Mouse (Mus musculus) heart, postnatal 0 days (tissue): ENCODE measurements at regions not wholly inside any gene's neighbourhood (a gene's known extent, or its start where the extent isn't known, plus 50 kb on each side); places are given as distances from the start of the nearest gene placed in this dataset.

Experiments used
- ATAC-seq: fragments of 200-750 bp; cut with Nextera tagmentation; 2 replicates; pipeline ENCODE4 v1.8.0; 2017; ENCODE audit warnings: low read depth, moderate number of reproducible peaks, moderate library complexity; ENCODE audit not compliant: insufficient read depth
- DNase-seq: peaks from one replicate; pipeline ENCODE4 v3.0.0-alpha.2; 2016; ENCODE audit warnings: low spot score
- H3K27ac ChIP-seq: fragments of 300-500 bp; sonication (generic); 2 replicates; pipeline ENCODE4 v1.5.1; 2014; ENCODE audit warnings: low read depth, mild to moderate bottlenecking
- H3K27me3 ChIP-seq: fragments of 300-500 bp; sonication (generic); 2 replicates; pipeline ENCODE4 v1.6.1; 2014; ENCODE audit warnings: low read length, mixed read lengths; ENCODE audit not compliant: control insufficient read depth, insufficient read depth
- H3K36me3 ChIP-seq: fragments of 300-500 bp; sonication (generic); replicated peaks from 2 replicates; pipeline ENCODE4 v1.6.1; 2014; ENCODE audit warnings: low read length, mixed read lengths; ENCODE audit not compliant: control insufficient read depth, insufficient read depth
- H3K4me1 ChIP-seq: fragments of 300-500 bp; sonication (generic); 2 replicates; pipeline ENCODE4 v1.6.1; 2014; ENCODE audit warnings: antibody characterized with exemption; ENCODE audit not compliant: control insufficient read depth, insufficient read depth
- H3K4me2 ChIP-seq: fragments of 300-500 bp; sonication (generic); 2 replicates; pipeline ENCODE4 v1.6.1; 2014; ENCODE audit warnings: low read depth, mild to moderate bottlenecking, low read length, moderate library complexity
- H3K4me3 ChIP-seq: fragments of 300-500 bp; sonication (generic); 2 replicates; pipeline ENCODE4 v1.5.1; 2014; ENCODE audit warnings: low read depth, low read length
- H3K9ac ChIP-seq: fragments of 300-500 bp; sonication (generic); replicated peaks from 2 replicates; pipeline ENCODE4 v1.6.1; 2014; ENCODE audit warnings: low read depth, low read length, mixed read lengths
- H3K9me3 ChIP-seq: fragments of 300-500 bp; sonication (generic); replicated peaks from 2 replicates; pipeline ENCODE4 v1.6.1; 2016; ENCODE audit warnings: low read length; ENCODE audit not compliant: control insufficient read depth
- CTCF ChIP-seq: IDR thresholded peaks from 2 replicates; pipeline ENCODE4 v1.5.1; 2016; ENCODE audit warnings: antibody characterized with exemption, control low read depth, low read depth
- EP300 ChIP-seq: IDR thresholded peaks from 2 replicates; pipeline ENCODE4 v1.6.1; 2016; ENCODE audit warnings: antibody characterized with exemption, low read depth
- WGBS: fragments of 180-500 bp; shearing (Covaris S2); extraction: QIAGEN DNeasy Blood & Tissue Kit; methylation state at CpG from one replicate; pipeline ENCODE4 v1.1.7; 2014; 5-methylcytosine and 5-hydroxymethylcytosine counted together

DNA sequence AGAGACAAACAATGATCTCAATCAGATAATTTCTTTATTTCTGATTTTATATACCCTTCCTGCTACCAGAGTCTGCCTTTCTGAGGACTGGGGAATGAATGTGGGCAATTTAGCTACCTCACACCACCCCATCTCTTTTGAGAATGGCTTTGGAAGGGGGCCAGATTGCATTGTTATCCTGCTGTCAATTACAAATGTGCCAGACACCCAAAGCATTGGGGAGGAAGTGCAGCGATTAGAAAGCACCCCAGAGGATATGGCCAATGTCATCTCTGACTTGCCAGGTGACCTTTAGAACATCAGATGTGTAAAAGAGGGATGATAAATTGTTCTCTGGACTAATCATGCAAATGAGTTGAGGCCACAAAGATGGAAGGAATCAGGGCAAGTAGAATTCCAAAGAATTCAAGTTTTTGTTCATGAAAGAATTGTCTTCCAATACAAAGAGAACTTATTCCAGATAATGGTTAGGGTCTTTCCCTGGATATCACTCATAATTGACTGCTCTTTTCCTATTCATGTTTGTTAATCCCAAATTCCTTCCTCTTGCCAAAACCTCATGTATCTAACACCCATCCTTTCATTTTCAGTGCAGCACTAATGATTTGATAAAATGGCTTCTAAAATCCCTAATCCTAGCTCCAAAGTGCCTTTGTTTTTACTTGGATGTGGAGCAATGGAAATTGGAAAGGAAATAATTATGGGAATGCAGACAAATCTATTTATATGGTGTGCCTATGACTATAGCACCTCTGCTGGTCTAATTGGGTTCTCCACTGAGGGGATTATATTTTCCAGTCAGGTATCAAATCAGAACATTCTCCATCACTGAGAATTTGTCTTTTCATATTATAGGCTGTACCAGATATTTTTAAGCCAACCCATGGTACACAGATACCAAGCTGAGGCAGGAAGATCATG is 89.1 kb upstream of the Chl1 start:
- Histone ChIP-seq H3K9ac (no peak overlapping the region), H3K4me2 (no peak overlapping the region), H3K27ac (no peak overlapping the region), H3K27me3 (no peaks in the 10 kb centered on the region), H3K4me1 (no peaks in the 10 kb centered on the region), H3K9me3 (no peaks in the 10 kb centered on the region), H3K36me3 (no peaks in the 10 kb centered on the region), H3K4me3 (no peak overlapping the region)
- DNase-seq (no peak), ATAC-seq (no peak)
- TF ChIP-seq CTCF (no peak), EP300 (no peak)
- whole genome bisulfite sequencing, result 16% methylated on average over 1 of the region's 1 CpGs

DNA sequence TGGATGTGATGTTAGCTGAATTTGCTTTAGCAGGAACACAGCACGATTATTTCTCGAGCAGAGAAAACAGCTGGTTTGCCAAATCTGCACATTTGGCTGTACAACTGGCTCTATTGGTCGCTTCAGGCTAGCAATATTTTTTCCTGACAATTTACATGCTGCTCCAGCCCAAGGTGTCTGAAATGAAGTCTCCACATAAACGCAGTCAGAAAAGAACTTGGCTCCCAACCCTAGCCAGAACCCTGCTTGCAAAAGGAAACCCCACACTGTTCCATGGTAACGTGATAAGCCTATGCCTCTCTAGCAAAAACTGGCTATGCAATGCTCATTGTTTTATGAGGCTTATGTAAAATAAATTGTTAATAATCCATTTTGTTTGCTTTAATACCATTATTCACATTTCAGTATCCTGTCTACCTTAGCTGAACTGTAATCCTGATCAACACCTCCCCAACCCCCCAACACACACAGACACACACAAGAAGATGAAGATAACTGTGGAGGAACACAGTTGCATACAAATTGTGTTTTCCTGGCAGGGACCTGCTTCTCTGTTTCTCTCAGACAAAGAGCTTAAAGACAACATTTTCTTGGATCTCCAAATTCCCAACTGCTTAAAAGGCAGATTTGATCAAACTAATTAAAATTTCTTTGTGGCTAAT is 79.3 kb upstream of the Chl1 start:
- no peaks in the 10 kb centered on the region for H3K36me3 ChIP-seq
- H3K9ac ChIP-seq, result no peak overlapping the region
- TF ChIP-seq EP300 (no peak), CTCF (no peak)
- DNase-seq (no peak), ATAC-seq (no peak)
- no peak overlapping the region for H3K27ac ChIP-seq
- WGBS, result 61% methylated on average over 5 of the region's 5 CpGs
- no peak overlapping the region for H3K4me3 ChIP-seq
- H3K4me1 ChIP-seq, result no peaks in the 10 kb centered on the region
- no peaks in the 10 kb centered on the region for H3K9me3 ChIP-seq
- H3K4me2 ChIP-seq, result no peak overlapping the region
- no peaks in the 10 kb centered on the region for H3K27me3 ChIP-seq

DNA sequence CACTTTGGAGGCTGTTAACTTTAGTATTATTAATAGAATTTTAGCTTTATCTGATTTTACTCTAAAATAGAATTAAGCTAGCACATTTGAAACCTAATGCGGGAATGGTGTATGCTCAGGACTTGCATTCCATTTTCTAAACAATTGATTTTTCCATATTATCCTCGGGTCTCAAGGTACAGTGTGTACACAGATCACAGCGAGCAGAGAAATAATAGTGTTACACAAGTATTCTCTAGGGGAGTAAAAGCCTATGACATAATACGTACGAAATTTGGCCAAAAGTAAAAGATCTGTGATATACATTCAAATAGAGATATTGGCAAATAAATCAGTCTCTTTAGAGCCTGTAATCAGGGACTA is 78.8 kb upstream of the Chl1 start:
- no peaks in the 10 kb centered on the region for H3K36me3 ChIP-seq
- ATAC-seq (no peak), DNase-seq (no peak)
- H3K27ac ChIP-seq, result no peak overlapping the region
- H3K4me1 ChIP-seq, result no peaks in the 10 kb centered on the region
- TF ChIP-seq CTCF, result no peak
- no peak for TF ChIP-seq EP300
- H3K4me2 ChIP-seq, result no peak overlapping the region
- H3K9me3 ChIP-seq, result no peaks in the 10 kb centered on the region
- 72% methylated on average over 5 of the region's 5 CpGs for WGBS
- no peak overlapping the region for H3K9ac ChIP-seq
- H3K27me3 ChIP-seq, result no peaks in the 10 kb centered on the region
- no peak overlapping the region for H3K4me3 ChIP-seq
